Mouse (Mus musculus) midbrain, embryonic 12.5 days (tissue): ENCODE measurements around the gene Gm128. TPM values are rescaled to one million over a fixed set of nuclear protein-coding genes. Genes with fewer than 3 reads are reported as not detected.

Experiments used
- ATAC-seq: fragments of 200-750 bp; cut with Nextera tagmentation; 2 replicates; pipeline ENCODE4 v1.8.0; 2017; ENCODE audit warnings: low read depth, moderate TSS enrichment, moderate library complexity; ENCODE audit not compliant: low FRiP score
- H3K27ac ChIP-seq: fragments of 300-500 bp; sonication (generic); replicated peaks from 2 replicates; pipeline ENCODE4 v1.5.1; 2016; ENCODE audit warnings: mild to moderate bottlenecking
- H3K27me3 ChIP-seq: fragments of 300-500 bp; sonication (generic); 2 replicates; pipeline ENCODE4 v1.6.1; 2016; ENCODE audit warnings: mild to moderate bottlenecking
- H3K36me3 ChIP-seq: fragments of 300-500 bp; sonication (generic); 2 replicates; pipeline ENCODE4 v1.6.1; 2016
- H3K4me1 ChIP-seq: fragments of 300-500 bp; sonication (generic); 2 replicates; pipeline ENCODE4 v1.6.1; 2016
- H3K4me2 ChIP-seq: fragments of 300-500 bp; sonication (generic); replicated peaks from 2 replicates; pipeline ENCODE4 v1.6.1; 2016; ENCODE audit warnings: mild to moderate bottlenecking, moderate library complexity
- H3K4me3 ChIP-seq: fragments of 300-500 bp; sonication (generic); 2 replicates; pipeline ENCODE4 v1.5.1; 2016; ENCODE audit warnings: mild to moderate bottlenecking
- H3K9ac ChIP-seq: fragments of 300-500 bp; sonication (generic); replicated peaks from 2 replicates; pipeline ENCODE4 v1.6.1; 2016; ENCODE audit warnings: mild to moderate bottlenecking, moderate library complexity
- H3K9me3 ChIP-seq: fragments of 300-500 bp; sonication (generic); 2 replicates; pipeline ENCODE4 v1.6.1; 2016; ENCODE audit warnings: mild to moderate bottlenecking
- WGBS: fragments of 180-500 bp; shearing (Covaris S2); methylation state at CpG from one replicate; pipeline ENCODE4 v1.1.7; 2016; 5-methylcytosine and 5-hydroxymethylcytosine counted together
- polyA plus RNA-seq: library from polyadenylated mRNA; unstranded; fragments of >200 nt; fragmentation: Nextera tagmentation; extraction: Ambion mirVana; gene quantifications from 2 replicates; pipeline ENCODE4 v1.2.1, GENCODE M21; 2016

Gm128 gene
- polyA plus RNA-seq, 1 experiment from 2014 or later, result not detected

DNA sequence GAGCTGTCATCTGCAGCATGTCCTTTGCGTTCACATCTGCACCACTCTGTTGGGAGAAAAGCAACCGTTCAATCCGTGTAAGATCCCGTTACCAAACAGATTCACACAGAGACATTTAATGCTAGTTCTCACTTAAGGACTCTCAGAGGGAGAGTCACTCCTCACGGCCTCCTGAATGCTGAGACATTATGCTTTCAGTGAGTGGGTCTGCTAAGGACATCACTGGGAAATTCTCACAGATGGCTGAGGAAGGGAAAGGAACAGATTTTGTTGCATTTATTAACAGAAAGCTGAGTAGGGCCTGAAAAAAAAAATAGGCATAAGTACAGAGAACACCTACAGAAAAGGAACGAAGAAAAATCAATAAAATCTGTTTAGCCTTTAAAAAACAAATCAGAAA is 37.5 kb downstream of the Gm128 start:
- WGBS, result 91% methylated on average over 6 of the region's 6 CpGs
- Histone ChIP-seq H3K4me1 (no peaks in the 10 kb centered on the region), H3K9ac (no peak overlapping the region), H3K36me3 (peaks cover 81% of the 10 kb centered on the region), H3K27ac (no peak overlapping the region), H3K4me2 (no peak overlapping the region), H3K27me3 (no peaks in the 10 kb centered on the region), H3K4me3 (no peak overlapping the region), H3K9me3 (no peaks in the 10 kb centered on the region)
- ATAC-seq, result no peak

DNA sequence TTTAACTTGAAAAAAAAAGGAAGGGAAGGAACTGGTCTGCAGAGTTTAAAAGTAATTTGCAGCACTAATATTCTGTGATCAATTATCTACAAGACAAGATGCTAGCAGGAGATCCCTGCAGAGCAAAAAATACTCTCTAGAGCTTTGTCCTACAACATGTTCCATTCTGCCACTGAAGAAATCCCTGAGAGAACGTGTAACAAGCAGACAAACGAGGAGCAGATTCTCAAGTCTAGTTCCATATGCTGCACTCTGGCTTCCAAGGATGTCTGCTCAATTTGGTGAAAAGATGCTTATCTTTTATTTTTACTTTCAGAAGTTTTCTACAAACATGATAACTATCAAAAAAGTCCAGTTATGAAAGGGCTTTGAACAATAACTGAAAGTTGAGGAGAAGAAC is 40.8 kb downstream of the Gm128 start:
- H3K4me1 ChIP-seq, result no peaks in the 10 kb centered on the region
- H3K27ac ChIP-seq, result no peak overlapping the region
- H3K36me3 ChIP-seq, result peaks cover 87% of the 10 kb centered on the region
- H3K27me3 ChIP-seq, result no peaks in the 10 kb centered on the region
- no peaks in the 10 kb centered on the region for H3K9me3 ChIP-seq
- no peak for ATAC-seq
- H3K4me3 ChIP-seq, result no peak overlapping the region
- 81% methylated on average over 2 of the region's 2 CpGs for WGBS
- H3K9ac ChIP-seq, result no peak overlapping the region
- no peak overlapping the region for H3K4me2 ChIP-seq

DNA sequence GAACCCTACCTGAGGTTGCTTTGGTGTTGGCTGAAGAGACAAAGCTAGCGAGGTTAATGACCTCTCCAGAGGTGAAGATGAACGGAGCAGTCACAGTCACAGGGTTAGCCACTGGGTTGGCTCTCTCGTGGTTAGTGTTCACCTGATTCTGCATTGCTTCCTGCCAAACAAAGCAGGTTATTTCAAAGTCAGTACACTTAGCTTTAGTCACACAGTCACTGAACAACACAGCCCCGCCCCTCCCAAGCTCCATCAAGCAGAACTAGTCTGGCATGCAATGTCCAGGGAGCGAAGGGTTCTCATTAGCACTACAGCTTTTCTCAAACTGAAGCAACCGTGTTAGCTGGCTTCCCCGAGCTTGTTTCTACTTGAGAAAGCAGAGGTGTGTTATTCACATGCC is 41.3 kb downstream of the Gm128 start:
- Histone ChIP-seq H3K27me3 (no peaks in the 10 kb centered on the region), H3K4me3 (no peak overlapping the region), H3K4me2 (no peak overlapping the region), H3K27ac (no peak overlapping the region), H3K9ac (no peak overlapping the region), H3K4me1 (no peaks in the 10 kb centered on the region), H3K36me3 (peaks cover 87% of the 10 kb centered on the region), H3K9me3 (no peaks in the 10 kb centered on the region)
- WGBS, result 70% methylated on average over 7 of the region's 7 CpGs
- ATAC-seq, result no peak

DNA sequence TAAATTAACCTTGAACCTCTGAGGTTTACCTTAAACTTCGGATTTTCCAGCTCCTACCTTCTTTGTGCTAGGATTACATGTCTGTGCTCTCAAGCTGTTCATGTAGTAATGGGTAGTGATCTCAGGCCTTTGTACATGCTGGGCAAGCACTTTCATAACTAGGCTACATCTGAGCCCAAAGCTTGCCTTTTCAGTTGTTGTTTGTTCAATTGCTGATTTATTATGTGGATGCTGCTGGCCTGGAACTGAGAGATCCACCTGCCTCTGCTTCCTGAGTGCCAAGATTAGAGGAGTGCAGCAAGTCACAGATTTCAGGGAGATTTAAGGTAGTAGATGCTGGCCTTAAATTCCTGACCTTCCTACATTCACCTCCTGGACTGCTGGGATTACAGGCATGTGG is 42.3 kb downstream of the Gm128 start:
- Histone ChIP-seq H3K27ac (no peak overlapping the region), H3K9ac (no peak overlapping the region), H3K4me1 (no peaks in the 10 kb centered on the region), H3K4me3 (no peak overlapping the region), H3K36me3 (peaks cover 86% of the 10 kb centered on the region), H3K9me3 (no peaks in the 10 kb centered on the region), H3K4me2 (no peak overlapping the region), H3K27me3 (no peaks in the 10 kb centered on the region)
- WGBS, result 79% methylated on average over 1 of the region's 1 CpGs
- no peak for ATAC-seq

DNA sequence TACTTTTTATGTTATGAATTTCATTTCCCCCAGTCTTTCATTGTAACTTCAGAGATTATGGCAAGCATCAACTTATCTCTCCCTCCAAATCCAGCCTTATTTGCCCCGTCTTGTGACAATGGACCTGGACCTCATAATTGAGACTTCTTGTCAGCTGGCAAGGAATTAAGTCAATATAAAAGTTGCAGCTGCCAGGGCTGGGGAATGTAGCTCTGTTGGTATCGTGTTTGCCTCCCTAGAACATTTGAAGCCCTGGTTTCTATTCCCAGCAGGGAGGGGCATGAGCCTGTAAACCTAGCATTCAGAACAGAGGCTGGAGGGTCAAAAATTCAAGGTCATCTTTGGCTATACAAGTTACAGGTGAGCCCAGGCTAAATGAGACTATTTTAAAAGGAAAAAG is 45.6 kb downstream of the Gm128 start:
- Histone ChIP-seq H3K4me2 (no peak overlapping the region), H3K4me3 (no peak overlapping the region), H3K36me3 (peaks cover 75% of the 10 kb centered on the region), H3K9ac (no peak overlapping the region), H3K9me3 (no peaks in the 10 kb centered on the region), H3K27me3 (no peaks in the 10 kb centered on the region), H3K27ac (no peak overlapping the region), H3K4me1 (no peaks in the 10 kb centered on the region)
- 88% methylated on average over 2 of the region's 2 CpGs for WGBS
- no peak for ATAC-seq

DNA sequence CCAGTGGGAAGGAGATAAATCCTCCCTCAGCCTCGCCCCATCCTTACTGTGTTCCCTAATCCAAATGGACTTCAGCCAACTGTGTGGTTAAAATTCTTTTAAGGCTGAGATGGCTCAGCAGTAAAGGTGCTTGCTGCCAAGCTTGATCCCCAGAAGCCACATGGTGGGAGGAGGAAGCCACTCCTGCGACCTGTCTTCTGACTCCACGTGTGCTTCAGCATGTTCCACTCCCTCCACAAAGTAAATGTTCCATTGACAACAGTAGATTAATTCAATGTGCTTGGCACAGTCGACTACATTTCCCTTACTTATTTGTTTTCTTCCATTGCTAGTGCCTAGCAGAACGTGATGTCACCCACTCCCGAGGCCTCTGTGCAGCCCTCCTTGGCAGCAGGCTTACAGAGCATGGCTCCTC is 46.7 kb downstream of the Gm128 start:
- Histone ChIP-seq H3K27me3 (no peaks in the 10 kb centered on the region), H3K9me3 (no peaks in the 10 kb centered on the region), H3K36me3 (peaks cover 74% of the 10 kb centered on the region), H3K9ac (no peak overlapping the region), H3K4me3 (no peak overlapping the region), H3K4me1 (no peaks in the 10 kb centered on the region), H3K27ac (no peak overlapping the region), H3K4me2 (no peak overlapping the region)
- 89% methylated on average over 6 of the region's 6 CpGs for WGBS
- ATAC-seq, result no peak

Other genes starting within 250 kb of the Gm128 start
- 40.2 and 41.3 TPM in 2 replicates for gene Zfp687, start 226.2 kb downstream of the Gm128 start, polyA plus RNA-seq
- 277 and 293 TPM in 2 replicates for gene Psmd4, start 199.0 kb downstream of the Gm128 start, polyA plus RNA-seq
- 18.3 and 20.5 TPM in 2 replicates for gene Pip5k1a, start 134.7 kb downstream of the Gm128 start, polyA plus RNA-seq
- gene Vps72, start 130.6 kb downstream of the Gm128 start, polyA plus RNA-seq, result 250 and 251 TPM in 2 replicates
- 0.84 and 0.89 TPM in 2 replicates for gene Tmod4, start 117.1 kb downstream of the Gm128 start, polyA plus RNA-seq
- gene Scnm1, start 107.6 kb downstream of the Gm128 start, polyA plus RNA-seq, result 86.7 and 94.8 TPM in 2 replicates
- 22.5 and 24.4 TPM in 2 replicates for gene Lysmd1, start 107.5 kb downstream of the Gm128 start, polyA plus RNA-seq
- 2.5 and 3.3 TPM in 2 replicates for gene Tnfaip8l2, start 99.2 kb downstream of the Gm128 start, polyA plus RNA-seq
- gene Sema6c, start 81.1 kb downstream of the Gm128 start, polyA plus RNA-seq, result 45.1 and 56.8 TPM in 2 replicates
- 11.0 and 11.6 TPM in 2 replicates for gene Gabpb2, start 23.7 kb downstream of the Gm128 start, polyA plus RNA-seq
- gene Cdc42se1, start 12.9 kb downstream of the Gm128 start, polyA plus RNA-seq, result 91.0 and 93.9 TPM in 2 replicates
- gene Mllt11, start 9.4 kb downstream of the Gm128 start, polyA plus RNA-seq, result 101 and 106 TPM in 2 replicates
- 0.33 and 0.38 TPM in 2 replicates for gene Bnipl, start 9.6 kb upstream of the Gm128 start, polyA plus RNA-seq
- 46.6 and 47.6 TPM in 2 replicates for gene Mindy1, start 39.7 kb upstream of the Gm128 start, polyA plus RNA-seq
- 33.1 and 35.7 TPM in 2 replicates for gene Prune1, start 40.5 kb upstream of the Gm128 start, polyA plus RNA-seq
- 1.0 and 1.1 TPM in 2 replicates for gene Anxa9, start 65.6 kb upstream of the Gm128 start, polyA plus RNA-seq
- 101 and 109 TPM in 2 replicates for gene Cers2, start 73.2 kb upstream of the Gm128 start, polyA plus RNA-seq
- 60.2 and 62.3 TPM in 2 replicates for gene Setdb1, start 115.6 kb upstream of the Gm128 start, polyA plus RNA-seq
- not detected in 2 replicates for gene 4930558C23Rik, start 161.2 kb upstream of the Gm128 start, polyA plus RNA-seq
- 32.9 and 33.2 TPM in 2 replicates for gene Arnt, start 192.8 kb upstream of the Gm128 start, polyA plus RNA-seq